10 mouse cellular contexts compared by ENCODE assay signal in the genomic region with DNA sequence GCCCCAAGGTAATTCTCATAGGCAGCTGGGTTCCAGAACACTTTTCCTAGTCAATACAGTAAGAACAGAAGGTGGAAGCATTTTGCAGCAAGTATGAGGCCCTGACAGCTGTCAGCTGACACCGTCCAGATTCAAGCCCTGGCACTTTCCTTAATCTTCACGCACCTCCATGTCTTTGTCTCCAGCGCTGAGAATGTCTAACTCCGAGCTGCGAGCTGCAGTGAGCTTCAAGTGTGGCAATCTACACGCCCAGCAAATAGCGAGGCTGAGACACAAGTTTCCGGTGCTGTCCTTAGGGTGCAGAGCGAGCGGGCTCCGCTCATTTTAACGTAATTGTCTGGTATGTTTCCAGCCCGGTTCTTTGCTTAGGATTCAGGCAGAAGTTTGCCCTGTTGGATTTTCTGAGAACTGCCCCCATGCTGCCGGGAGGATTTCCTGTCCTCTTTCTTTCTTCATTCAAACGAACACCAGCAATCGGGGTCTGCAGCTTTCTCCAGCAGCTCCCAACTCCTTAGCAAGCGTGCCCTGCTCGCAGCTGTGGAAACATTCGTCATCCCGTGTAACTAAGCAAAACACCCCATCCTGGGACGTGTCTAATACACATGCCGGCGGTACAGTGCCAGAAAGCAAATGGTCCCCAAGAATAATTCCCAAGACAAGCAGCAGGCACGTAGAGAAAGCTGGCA. TPM values are rescaled to one million over a fixed set of nuclear protein-coding genes. Genes with fewer than 3 reads are reported as not detected.
DNase-seq lines count a peak whose midpoint lies in the region; ATAC-seq lines count a peak whose summit lies in the region.
"Had no signal": no experiment of that assay in that cellular context is flagged by ENCODE, and none has a peak within 500 bp of the region (broad histone marks: within the 10 kb centered on the region; RNA-seq: fewer than 3 reads in every experiment).

No protein-coding gene starts in this region.

- 0 out of 2 replicates have a peak, but pooled peaks cover 3% of the 10 kb centered on the region for H3K9me3 ChIP-seq in embryonic facial prominence, embryonic 14.5 days (ENCODE audit: control insufficient read depth, low read length)
- no peaks in the 10 kb centered on the region for H3K9me3 ChIP-seq in intestine, embryonic 16.5 days (ENCODE audit: control insufficient read depth, low read length)

- 33% methylated on average over 24 of the region's 24 CpGs for WGBS in embryonic facial prominence, embryonic 14.5 days
- WGBS in intestine, embryonic 16.5 days = 44% methylated on average over 24 of the region's 24 CpGs

- 0 out of 2 replicates have a peak, but pooled peaks have one; percentile 44 for ATAC-seq in embryonic facial prominence, embryonic 14.5 days (ENCODE audit: low read depth)
- ATAC-seq in intestine, embryonic 16.5 days = no peak

- peaks cover 27% of the 10 kb centered on the region for H3K4me1 ChIP-seq in embryonic facial prominence, embryonic 14.5 days (ENCODE audit: control insufficient read depth, insufficient read depth, low read length)
- H3K4me1 ChIP-seq in intestine, embryonic 16.5 days (ENCODE audit: control insufficient read depth, insufficient read depth, low read length) = peaks cover 2% of the 10 kb centered on the region; the same call in 1 of the 2 replicates

- H3K9ac ChIP-seq in embryonic facial prominence, embryonic 14.5 days (ENCODE audit: low read depth, low read length) = peak overlapping the region; percentile 40
- peak overlapping the region; percentile 24; the same call in 1 of the 2 replicates for H3K9ac ChIP-seq in intestine, embryonic 16.5 days (ENCODE audit: low read depth, low read length)

- H3K4me2 ChIP-seq in embryonic facial prominence, embryonic 14.5 days (ENCODE audit: low read depth, low read length) = peak overlapping the region; percentile 32
- H3K4me2 ChIP-seq in intestine, embryonic 16.5 days (ENCODE audit: low read depth, low read length) = peak overlapping the region; percentile 17; the same call in 1 of the 2 replicates

- peak; percentile 18 to 33 for DNase-seq in kidney, postnatal 4 days
- no peak for DNase-seq in kidney, adult 9 months
- peak; percentile 50 for DNase-seq in embryo, embryonic 10.5 days (ENCODE audit: low spot score)
- peak; percentile 71 for DNase-seq in embryonic facial prominence, embryonic 14.5 days (ENCODE audit: low spot score)
- DNase-seq in spleen, adult 12 weeks (ENCODE audit: low spot score) = no peak
- no peak for DNase-seq in T-cell, adult 2 months (ENCODE audit: low spot score)
- DNase-seq in cerebellum, postnatal 4 days (ENCODE audit: low spot score in 2 of 2) = no peak
- DNase-seq: spleen, adult 18-20 months had no signal

- no peaks in the 10 kb centered on the region for H3K36me3 ChIP-seq in embryonic facial prominence, embryonic 14.5 days (ENCODE audit: control insufficient read depth, insufficient read depth, low read length)
- H3K36me3 ChIP-seq in intestine, embryonic 16.5 days (ENCODE audit: control insufficient read depth, insufficient read depth, low read length) = no peaks in the 10 kb centered on the region
- H3K36me3 ChIP-seq: G1E had no signal

- no peaks in the 10 kb centered on the region for H3K27me3 ChIP-seq in embryonic facial prominence, embryonic 14.5 days (replicated peaks; ENCODE audit: control insufficient read depth, insufficient read depth, low read length)
- H3K27me3 ChIP-seq in intestine, embryonic 16.5 days (replicated peaks; ENCODE audit: control insufficient read depth, insufficient read depth, low read length) = no peaks in the 10 kb centered on the region

- H3K4me3 ChIP-seq in embryonic facial prominence, embryonic 14.5 days (ENCODE audit: low read depth, low read length) = peak overlapping the region; percentile 11; the same call in 1 of the 2 replicates
- H3K4me3 ChIP-seq in intestine, embryonic 16.5 days (ENCODE audit: low read length) = no peak overlapping the region

- H3K27ac ChIP-seq in embryonic facial prominence, embryonic 14.5 days (replicated peaks; ENCODE audit: low read depth, low read length) = no peak overlapping the region; the same call in 1 of the 2 replicates
- no peak overlapping the region for H3K27ac ChIP-seq in intestine, embryonic 16.5 days (ENCODE audit: low read length)

RNA-seq across cellular contexts. Expression of a gene that starts 54.5 kb away (rescaled TPM):
- 11.0 and 12.3 TPM in 2 replicates for polyA plus RNA-seq in embryonic facial prominence, embryonic 14.5 days (2014; fragmentation: Nextera tagmentation; extraction: Ambion mirVana)
- polyA plus RNA-seq in intestine, embryonic 16.5 days (2015; fragmentation: Nextera tagmentation; extraction: Ambion mirVana) = 0.28 and 0.49 TPM in 2 replicates
- polyA plus RNA-seq: G1E had no signal

Comparison
In these comparisons a context has a peak if more than half of its experiments do, and no peak if none do; other contexts are left out.
1. DNase-seq: peak in kidney, postnatal 4 days (2 of 2), embryo, embryonic 10.5 days (single experiment) and embryonic facial prominence, embryonic 14.5 days (single experiment); none in kidney, adult 9 months (single experiment), spleen, adult 12 weeks (single experiment), T-cell, adult 2 months (single experiment) and cerebellum, postnatal 4 days (0 of 2).